Comparison of ENCODE assay signal across 11 mouse cellular contexts in the genomic region with DNA sequence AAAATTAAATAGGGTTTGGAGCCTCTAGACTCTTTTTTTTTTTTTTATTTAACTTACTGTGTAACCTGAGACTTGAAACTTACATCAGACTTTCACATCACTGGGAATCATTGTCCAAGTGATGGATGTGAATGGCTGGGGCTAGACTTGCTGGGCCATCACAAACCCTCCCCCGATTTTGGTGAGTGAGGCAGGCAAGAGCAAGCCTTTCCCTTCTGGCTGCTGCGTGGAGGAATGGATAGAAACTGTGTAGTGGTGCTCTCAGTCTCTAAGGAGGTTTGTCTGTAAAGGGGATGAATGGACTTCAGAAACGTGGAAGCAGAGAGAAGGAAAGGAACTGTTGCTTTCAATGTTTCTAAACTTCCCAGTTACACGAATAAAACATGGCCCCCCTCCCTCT.
"Had no signal": no experiment of that assay in that cellular context is flagged by ENCODE, and none has a peak within 500 bp of the region (broad histone marks: within the 10 kb centered on the region; RNA-seq: fewer than 3 reads in every experiment).

No protein-coding gene starts in this region.

- H3K36me3 ChIP-seq: limb, embryonic 10.5 days; lung, embryonic 15.5 days; neural tube, embryonic 12.5 days had no signal

- H3K4me2 ChIP-seq: lung, embryonic 15.5 days; neural tube, embryonic 12.5 days had no signal

- H3K4me3 ChIP-seq: left cerebral cortex, adult 2 months; limb, embryonic 10.5 days; lung, embryonic 15.5 days; neural tube, embryonic 12.5 days had no signal

- H3K27ac ChIP-seq: left cerebral cortex, adult 2 months; limb, embryonic 10.5 days; lung, embryonic 15.5 days; neural tube, embryonic 12.5 days; stomach, postnatal 0 days had no signal

- H3K9ac ChIP-seq: lung, embryonic 15.5 days; neural tube, embryonic 12.5 days had no signal

- H3K4me1 ChIP-seq: neural tube, embryonic 12.5 days had no signal

- ATAC-seq: intestine, postnatal 0 days had no signal

- H3K27me3 ChIP-seq: lung, embryonic 15.5 days; neural tube, embryonic 12.5 days had no signal

- DNase-seq: kidney, adult 9 months; kidney, postnatal 25 days; lung, postnatal 14 days; midbrain, embryonic 14.5 days; thymus, postnatal 14 days had no signal

- H3K9me3 ChIP-seq: limb, embryonic 10.5 days; lung, embryonic 15.5 days; neural tube, embryonic 12.5 days had no signal
